Mouse (Mus musculus) layer of hippocampus, postnatal 14 days (tissue): ENCODE measurements around the gene Tln1. TPM values are rescaled to one million over a fixed set of nuclear protein-coding genes. Genes with fewer than 3 reads are reported as not detected.

Experiments used
- DNase-seq, 2 experiments: peaks; one replicate each; pipeline ENCODE4 v3.0.0; 2021 to 2022; ENCODE audit warnings: low spot score in 2 of 2, mixed read lengths in 1 of 2
- total RNA-seq, 2 experiments: library from RNA; stranded (reverse); gene quantifications; 2 replicates each; pipeline ENCODE4 v1.2.3; 2021

The Tln1 gene
- total RNA-seq, 2 experiments from 2014 or later = 46.0 to 52.1 TPM

DNA sequence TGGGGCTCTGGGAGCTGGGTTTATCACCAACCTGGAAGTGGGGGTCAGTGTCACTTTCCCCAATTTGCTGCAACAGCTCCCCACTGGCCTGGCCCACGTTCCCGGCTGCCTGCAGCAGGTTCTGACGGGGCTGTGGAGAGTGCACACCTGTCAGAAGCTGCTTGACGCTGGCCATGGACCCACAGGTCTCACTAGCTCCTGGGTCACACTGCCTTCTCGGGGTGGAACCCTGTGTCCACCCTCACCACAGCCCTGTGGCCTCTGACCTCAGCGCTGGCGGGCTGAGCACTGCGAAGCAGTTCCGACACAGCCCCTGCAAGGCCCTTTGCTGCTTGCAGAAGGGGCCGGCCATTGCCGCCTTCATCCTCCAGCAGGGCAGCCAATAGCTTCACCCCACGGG lies 13.4 kb downstream of the Tln1 start:
- no peak for DNase-seq

DNA sequence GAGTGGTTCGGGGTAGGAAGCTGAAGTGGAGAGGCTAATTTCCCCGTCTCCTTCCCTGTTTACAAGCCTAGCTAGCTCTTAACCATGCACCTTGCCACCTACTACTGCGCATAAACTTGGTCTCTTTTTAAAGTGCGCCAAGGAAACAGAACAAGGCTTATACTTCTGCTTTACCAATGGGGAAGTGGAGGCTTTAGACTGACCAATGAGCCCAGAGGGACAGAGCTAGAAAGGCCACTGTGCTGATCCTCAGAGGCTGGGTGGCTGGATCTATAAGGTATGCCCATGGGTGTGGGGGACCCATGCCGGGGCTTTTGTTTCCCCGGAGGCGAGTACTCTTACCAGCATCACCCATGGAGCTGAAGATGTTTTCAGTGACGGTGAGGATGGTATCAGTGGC lies 15.3 kb downstream of the Tln1 start:
- DNase-seq = no peak

DNA sequence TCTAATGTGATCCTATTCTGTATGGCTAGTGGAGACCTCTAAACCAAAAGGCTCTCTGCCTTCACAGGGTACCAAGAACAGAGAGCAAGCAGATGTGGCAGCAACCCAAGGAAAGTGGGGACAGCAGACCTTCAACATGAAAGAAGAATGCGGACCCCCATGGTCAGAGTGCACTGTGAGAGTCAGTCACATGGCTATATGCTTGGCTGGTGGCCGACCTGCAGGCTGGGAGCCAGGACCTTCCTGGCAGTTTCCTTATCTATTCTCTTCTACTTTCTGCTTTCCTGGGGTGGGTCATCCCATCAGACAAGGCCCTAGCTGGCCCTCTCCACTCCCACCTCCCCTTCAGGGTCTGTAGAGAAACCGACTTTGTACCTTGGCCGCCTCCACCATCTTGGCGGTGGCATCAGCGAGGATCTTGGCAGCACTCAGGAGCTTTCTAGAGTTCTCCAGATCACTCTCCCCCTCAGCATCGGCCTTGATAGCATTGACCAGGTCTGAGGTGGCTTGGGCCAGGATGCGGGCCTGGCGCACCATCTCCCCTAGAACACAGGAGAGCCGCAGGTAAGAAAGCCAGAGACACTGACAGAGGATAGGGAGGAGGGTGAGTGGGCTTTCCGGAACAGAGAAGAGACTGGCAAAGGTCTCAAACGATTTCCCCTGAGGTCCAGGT lies 16.0 kb downstream of the Tln1 start:
- DNase-seq = no peak

DNA sequence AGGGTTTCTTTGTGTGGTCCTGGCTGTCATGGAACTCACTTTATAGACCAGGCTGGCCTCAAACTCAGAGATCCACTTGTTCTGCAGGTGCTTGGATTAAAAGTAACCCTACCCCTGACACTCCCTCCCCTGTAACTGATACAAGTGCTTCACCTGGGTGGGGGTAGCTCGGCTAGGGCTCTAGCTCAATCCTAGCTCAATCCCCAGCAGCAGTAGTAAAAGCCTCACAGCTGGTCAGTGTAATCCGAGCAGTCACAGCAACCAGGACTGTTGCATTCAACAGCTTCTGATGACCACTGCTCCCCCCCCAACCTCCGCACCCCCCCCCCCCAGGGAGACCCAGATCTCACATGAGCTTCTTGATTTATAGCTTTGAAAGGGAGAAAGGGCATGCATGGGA lies 20.4 kb downstream of the Tln1 start:
- DNase-seq = no peak

DNA sequence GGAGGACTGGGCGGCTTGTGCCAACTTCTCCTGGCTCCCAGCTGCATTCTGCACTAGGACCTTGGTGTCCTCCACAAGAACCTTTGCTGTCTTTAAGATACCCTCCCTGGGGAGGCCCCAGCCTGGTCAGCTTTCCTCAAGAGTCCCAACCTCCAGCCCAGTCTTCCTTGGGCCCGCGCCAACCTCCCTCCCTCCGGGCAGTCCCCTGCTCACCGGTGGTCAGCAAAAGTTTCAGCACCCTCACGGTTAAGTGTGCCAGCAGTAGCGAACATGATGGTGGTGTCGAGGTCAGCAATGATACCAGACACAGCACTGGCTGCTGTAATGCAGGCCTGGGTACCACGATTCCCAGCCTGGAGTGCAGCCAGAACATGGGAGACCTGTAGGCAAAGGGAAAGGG lies 26.5 kb downstream of the Tln1 start:
- no peak for DNase-seq

DNA sequence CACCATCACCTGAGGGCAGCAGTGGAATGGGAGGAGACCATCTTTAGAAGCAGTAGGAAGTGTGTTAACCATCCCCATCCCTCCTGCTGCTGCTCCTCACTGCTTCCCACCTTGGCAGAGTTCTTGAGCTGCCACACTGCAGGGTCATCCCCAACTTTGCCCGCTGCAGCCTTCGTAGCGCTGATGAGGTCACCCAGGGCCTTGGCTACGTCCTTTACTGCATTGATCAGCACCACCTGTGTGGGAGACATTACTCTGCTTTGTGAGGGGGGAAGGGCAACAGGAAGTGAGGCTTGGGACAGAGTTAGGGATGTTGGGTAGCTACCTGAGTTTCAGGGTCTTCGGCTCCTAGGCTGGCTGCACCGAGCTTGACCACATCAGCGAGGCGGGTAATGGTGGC lies 26.9 kb downstream of the Tln1 start:
- no peak for DNase-seq

DNA sequence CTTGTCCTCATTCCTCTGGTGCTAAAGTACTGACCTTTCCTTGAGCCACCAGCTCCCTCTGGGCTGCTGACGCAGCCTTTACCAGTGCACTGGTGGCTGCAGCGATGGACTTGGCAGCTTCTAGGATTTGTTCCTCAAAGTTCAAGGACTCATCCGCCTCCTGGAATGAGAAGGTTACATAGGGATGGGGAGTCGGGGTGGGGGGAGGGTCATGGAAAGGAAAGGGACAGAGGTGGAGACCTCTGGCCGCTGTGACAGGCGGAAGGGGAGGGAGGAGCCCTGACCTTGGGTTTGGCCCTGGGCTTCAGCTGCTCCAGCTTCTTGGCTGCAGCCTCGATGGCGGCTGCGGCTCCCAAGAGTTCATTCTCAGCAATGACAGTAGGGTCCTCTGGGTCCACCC lies 29.2 kb downstream of the Tln1 start:
- no peak for DNase-seq

DNA sequence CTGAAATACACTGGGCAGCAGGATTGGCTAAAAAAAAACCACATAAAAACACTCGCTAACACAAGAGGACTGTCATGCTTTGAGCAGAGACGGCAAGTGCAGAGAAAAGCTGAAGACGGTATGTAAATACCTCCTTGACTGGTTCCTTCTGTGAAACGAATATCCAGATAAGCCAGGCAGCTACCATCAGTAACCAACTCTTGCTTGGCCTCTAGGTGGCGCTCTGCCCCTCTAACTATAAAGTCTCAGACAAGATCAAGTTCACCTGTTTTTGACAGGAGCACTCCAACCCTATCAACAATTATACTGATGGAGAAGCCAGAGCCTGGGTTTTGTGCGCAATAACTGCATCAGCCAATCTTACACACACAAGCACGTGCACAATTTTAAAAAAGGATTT lies 31.9 kb downstream of the Tln1 start:
- DNase-seq = peak; percentile 54 to 65

DNA sequence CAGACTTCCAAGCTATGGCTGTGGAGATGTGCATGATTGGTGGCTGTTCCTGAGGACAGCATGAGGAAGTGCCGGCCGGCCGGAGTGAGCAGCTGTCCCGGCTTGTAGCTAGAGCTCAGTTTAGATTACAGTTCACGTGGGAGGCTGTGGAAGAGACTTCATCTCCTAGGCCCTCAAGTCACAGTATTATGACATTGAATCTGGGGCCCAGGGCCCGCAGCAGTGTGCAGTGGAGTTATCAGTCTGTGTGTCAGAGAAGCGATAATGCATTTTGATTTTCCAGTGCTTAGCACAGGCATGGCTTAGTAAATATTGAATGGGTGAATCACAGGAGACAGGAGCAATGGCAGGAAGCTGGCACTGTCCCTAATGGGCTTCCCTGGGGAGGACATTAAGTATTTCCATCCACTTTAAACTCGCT lies 32.4 kb downstream of the Tln1 start:
- no peak for DNase-seq

DNA sequence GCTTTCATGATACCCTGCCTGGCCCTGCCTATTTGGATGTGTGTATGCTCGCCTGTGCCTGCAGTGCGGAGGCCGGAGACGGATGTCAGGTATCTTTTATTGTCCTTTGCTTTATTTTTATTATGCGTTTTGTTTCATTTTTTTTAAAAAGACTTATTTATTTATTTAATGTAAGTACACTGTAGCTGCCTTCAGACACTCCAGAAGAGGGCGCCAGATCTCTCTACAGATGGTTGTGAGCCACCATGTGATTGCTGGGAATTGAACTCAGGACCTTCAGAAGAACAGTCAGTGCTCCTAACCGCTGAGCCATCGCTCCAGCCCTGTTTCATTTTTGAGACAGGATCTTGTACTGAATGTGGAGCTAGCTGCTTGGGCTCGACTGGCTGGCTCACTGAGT lies 34.0 kb downstream of the Tln1 start:
- no peak for DNase-seq

DNA sequence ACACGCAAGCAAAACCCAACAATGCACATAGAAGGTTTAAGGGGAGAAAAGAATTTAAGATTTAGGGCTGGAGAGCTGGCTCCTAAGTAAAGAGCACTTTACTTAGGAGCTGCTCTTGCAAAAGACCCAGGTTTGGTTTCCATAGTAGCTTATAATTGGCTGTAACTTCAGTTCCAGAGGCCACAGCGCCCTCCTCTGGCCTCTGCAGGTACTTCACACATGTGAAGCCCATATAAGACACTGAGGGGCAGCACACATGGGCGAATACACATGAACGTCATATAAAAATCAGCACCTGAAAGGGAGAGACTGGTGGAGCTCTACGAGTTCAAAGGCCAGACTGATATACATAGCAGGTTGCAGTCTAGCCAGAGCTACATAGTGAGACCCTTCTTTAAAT lies 34.6 kb downstream of the Tln1 start:
- DNase-seq = no peak

DNA sequence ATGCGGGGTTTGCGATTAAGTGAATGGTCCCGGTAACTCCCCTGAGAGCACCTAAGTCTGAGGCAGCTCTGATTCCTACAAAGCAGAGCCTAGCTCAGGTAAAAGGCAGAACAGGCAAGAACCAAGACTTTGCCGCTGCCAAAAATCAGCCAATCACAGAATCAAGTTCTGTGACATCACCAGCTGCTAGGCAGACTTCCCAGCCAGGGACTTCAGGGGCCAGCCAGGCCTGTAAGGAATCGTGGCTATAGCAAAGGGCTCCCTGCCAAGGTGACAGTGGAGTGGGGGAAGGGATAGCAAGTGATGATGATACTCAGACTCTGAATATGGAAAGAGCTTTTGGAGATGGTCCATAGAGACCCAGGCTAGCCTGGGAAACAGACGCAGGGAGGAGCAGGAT lies 42.5 kb downstream of the Tln1 start:
- DNase-seq = peak; percentile 86 to 90

DNA sequence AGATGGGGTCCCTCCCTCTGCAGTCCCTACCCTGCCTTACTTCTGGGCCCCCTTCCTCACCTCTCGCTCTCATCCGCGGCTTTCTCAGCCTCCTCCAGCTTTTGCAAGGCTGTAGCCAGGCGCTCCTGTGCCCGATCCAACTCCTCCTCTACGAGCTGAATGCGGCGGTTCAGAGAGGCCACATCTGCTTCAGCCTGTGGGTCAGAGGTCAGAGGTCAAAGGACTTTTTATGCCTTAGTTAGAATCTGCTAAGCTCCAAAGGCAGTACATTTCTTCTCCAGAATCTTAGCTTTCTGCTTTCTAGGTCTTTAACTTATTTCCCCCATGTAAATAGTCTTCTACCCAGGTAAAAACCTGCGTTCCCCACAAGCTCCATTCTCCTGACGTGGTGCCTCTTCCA lies 42.9 kb downstream of the Tln1 start:
- DNase-seq = no peak

DNA sequence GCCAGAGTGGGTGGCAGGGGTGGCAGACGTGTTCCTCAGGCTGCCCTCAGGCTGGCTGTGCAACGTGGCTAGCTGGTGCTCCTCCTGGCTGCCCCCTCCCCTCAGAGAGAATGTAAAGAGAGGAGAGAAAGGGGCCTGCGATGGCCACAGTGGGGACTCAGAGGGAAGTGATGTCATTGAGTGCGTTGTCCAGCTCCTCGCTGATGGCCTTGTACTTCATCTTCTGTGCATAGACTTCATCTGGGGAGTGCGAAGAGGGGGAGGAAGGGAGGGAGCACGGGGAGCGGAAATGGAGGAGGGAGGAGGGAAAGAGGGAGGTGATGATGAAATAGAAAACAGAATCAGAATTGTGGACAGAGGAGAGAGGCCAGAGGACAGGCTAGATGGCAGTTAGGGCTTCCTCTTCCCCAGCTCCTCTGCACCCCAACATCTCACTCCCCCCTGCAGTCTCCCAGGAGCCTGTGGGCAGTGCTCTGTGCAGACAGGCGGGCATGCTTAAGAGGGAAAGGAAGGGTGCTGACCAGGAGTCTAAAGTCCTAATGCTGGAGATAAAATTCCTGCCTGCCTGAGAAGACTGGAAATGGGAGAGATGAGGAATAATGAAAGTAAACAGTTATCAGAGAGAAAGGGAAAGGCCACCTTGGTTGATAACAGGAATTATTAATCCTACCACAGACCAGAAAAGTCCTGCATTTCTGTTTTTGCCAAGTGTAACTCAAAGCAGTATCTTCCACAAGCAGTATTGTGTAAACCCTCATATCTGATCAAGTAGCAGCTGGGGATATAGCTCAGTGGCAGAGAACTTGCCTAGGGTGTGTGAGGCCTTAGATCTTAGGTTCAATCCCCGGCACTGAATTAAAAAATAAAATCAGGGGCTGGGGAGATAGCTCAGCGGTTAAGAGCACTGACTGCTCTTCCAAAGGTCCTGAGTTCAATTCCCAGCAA lies 46.5 kb downstream of the Tln1 start:
- no peak for DNase-seq

DNA sequence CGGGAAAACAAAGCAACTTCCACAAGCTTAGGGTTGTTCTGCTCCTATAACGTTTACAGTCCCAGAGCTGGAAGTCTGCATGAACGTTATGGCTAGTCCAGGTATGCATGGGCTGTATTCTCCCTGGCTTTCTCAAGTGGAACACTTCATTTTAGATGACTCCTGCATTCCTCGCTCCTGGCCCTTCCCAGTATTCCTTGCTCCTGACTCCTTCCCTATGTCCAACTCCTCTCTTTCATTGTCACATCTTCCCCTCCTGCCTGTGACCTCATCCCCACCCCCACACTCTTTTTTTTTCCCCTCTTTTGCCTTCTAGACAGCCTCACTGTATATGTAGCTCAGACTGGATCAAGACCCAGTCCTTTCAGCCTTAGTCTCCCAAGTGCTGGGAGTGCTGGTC lies 48.7 kb downstream of the Tln1 start:
- DNase-seq = no peak

DNA sequence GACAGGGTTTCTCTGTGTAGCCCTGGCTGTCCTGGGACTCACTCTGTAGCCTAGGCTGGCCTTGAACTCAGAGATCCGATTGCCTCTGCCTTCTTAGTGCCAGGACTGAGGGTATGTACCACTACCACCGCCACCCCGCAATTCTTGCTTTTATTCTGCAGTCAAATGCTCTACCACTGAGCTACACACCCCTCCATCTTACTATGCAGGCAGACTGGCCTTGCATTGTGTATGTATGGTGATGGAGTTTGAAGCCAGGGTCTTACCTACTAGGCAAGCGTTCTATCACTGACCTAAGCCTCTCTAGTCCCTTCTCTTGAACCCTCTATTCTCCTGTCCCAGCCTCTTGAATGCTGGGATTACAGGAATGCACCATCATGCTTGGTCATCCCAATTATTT lies 49.2 kb downstream of the Tln1 start:
- DNase-seq = no peak

DNA sequence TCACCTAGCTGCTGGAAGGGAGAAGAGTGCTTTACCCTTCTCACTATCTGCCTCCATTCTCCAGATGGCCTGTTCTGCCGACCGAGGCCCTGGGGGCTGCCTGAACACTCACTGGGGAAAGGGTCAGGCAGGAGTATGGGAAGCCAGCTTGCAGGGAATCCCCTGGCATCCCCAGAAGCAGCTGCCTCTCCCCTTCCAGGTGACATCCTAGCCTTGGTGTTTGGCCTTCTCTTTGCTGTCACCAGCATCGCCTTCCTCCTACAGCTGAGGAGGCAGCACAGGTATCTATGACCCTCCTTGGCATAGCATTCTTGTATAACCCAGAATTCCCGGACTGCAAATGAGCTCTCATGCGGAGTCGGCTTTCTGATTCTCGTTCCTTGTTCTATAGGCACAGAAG lies 49.8 kb downstream of the Tln1 start:
- no peak for DNase-seq

DNA sequence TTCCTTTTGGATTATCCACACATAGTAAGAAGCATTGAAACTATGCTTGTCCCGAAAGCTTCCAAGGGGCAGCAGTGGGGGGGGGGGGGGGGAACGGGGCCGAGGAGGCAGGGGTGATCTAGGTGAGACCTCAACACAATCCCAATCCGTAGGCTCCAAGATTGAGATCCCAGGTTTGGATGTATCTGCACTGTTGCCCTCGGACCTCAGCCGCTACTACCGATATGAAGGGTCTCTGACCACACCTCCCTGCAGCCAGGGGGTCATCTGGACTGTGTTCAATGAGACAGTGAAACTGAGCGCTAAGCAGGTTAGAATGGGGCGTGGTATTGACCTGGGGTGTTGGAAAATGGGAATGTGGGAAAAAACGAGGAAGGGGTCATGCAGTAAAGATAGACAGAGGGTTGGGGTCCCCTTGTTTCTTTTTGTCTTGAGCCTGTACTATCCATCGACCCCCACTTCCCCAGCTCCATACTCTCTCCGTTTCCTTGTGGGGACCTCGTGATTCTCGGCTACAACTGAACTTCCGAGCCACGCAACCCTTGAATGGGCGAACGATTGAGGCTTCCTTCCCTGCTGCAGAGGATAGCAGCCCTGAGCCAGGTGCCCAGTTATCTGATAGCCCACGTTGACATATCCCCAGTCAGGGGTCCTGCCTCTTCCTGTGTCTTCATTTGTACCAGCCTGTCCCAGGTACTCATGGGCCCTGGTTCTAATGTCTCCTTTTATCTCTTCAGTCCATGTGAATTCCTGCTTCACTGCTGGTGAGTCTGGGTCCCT lies 50.6 kb downstream of the Tln1 start:
- no peak for DNase-seq

DNA sequence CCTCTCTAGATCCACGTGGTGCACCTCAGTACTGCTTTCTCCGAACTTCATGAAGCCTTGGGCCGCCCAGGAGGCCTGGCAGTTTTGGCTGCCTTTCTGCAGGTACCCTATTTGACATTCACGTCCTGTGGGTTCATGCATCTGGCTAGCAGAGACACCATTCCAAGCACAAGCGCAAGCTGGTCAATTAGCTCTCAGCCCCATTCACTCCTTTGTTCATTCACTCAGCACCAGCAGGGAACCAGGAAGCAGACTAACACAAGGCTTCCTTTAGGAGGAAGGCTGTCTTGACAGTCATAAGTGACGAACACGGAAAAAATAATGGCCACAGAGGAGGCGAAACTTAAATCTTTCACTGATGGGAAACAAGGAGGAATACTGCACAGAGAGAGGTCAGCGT lies 53.4 kb downstream of the Tln1 start:
- no peak for DNase-seq

DNA sequence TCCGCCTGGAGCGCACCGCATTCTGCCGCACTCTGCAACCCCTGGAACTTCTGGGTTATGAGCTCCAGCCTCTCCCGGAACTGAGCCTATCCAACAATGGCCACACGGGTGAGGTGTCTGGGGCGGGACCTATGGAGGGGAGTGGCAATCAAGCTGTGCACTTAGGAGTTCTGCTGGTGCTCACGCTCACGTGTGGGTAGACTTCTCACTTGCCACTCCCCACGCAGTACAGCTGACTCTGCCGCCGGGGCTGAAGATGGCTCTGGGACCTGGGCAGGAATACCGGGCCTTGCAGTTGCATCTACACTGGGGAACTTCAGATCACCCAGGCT lies 53.9 kb downstream of the Tln1 start:
- no peak for DNase-seq

DNA sequence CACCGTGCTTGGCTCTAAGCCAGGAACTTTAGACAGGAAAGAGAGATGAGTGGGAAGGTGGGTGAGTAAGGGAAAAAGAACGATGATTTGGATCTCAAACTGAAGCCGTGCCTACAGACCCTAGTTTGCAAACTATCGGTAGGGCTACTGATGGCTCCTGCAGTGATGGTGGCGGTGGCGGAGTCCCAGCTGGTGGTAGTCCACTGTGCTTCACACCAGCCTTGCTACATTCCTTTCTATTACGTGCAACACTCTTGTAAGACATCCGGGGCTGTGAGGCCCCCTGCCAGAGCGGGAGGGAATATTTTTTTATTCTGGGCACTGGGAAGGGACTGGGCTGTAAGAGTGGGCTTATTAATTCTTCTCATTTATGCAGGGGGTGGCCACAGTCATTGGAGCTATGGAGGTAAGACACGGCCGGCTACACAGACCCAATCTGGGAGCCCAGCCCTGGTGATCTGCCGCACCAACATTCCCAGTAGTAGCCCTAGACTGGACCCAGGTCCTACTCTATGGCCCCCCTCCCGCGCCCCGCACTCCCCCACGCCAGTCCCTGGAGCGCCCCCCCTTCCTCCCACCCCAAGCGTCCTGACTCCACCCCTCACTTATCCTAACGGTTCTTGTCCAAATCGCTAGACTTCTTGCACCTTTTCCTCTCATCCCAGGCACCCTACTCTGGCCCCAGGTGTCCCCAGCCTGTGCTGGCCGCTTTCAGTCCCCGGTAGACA lies 54.4 kb downstream of the Tln1 start:
- DNase-seq = no peak
